Mouse (Mus musculus) heart, embryonic 11.5 days (tissue): ENCODE results near the gene Ergic1. TPM values are rescaled to one million over a fixed set of nuclear protein-coding genes. Genes with fewer than 3 reads are reported as not detected.

Source experiments
- ATAC-seq: fragments of 200-750 bp; cut with Nextera tagmentation; replicated peaks from 2 replicates; pipeline ENCODE4 v1.8.0; 2017; ENCODE audit warnings: moderate library complexity; ENCODE audit not compliant: insufficient number of reproducible peaks, low FRiP score, low TSS enrichment
- H3K27ac ChIP-seq: fragments of 300-500 bp; sonication (generic); 2 replicates; pipeline ENCODE4 v1.5.1; 2014; ENCODE audit warnings: mild to moderate bottlenecking, low read depth, low read length
- H3K27me3 ChIP-seq: fragments of 300-500 bp; sonication (generic); 2 replicates; pipeline ENCODE4 v1.6.1; 2014; ENCODE audit warnings: mild to moderate bottlenecking, low read length, mixed read lengths; ENCODE audit not compliant: control insufficient read depth, insufficient read depth
- H3K36me3 ChIP-seq: fragments of 300-500 bp; sonication (generic); 2 replicates; pipeline ENCODE4 v1.6.1; 2014; ENCODE audit warnings: mild to moderate bottlenecking, low read length, moderate library complexity, mixed read lengths; ENCODE audit not compliant: control insufficient read depth, insufficient read depth
- H3K4me1 ChIP-seq: fragments of 300-500 bp; sonication (generic); 2 replicates; pipeline ENCODE4 v1.6.1; 2014; ENCODE audit warnings: low read length; ENCODE audit not compliant: control insufficient read depth, insufficient read depth
- H3K4me2 ChIP-seq: fragments of 300-500 bp; sonication (generic); 2 replicates; pipeline ENCODE4 v1.6.1; 2014; ENCODE audit warnings: mild to moderate bottlenecking, moderate library complexity
- H3K4me3 ChIP-seq: fragments of 300-500 bp; sonication (generic); 2 replicates; pipeline ENCODE4 v1.5.1; 2014; ENCODE audit warnings: low read depth, low read length
- H3K9ac ChIP-seq: fragments of 300-500 bp; sonication (generic); 2 replicates; pipeline ENCODE4 v1.6.1; 2014; ENCODE audit warnings: mild to moderate bottlenecking, low read depth, low read length, moderate library complexity
- H3K9me3 ChIP-seq: fragments of 300-500 bp; sonication (generic); replicated peaks from 2 replicates; pipeline ENCODE4 v1.6.1; 2016; ENCODE audit warnings: low read length; ENCODE audit not compliant: control insufficient read depth
- WGBS: fragments of 180-500 bp; shearing (Covaris S2); extraction: QIAGEN DNeasy Blood & Tissue Kit; methylation state at CpG from one replicate; pipeline ENCODE4 v1.1.7; 2014; ENCODE audit not compliant: insufficient replicate concordance; 5-methylcytosine and 5-hydroxymethylcytosine counted together
- polyA plus RNA-seq: library from polyadenylated mRNA; unstranded; fragments of >200 nt; fragmentation: Nextera tagmentation; extraction: Ambion mirVana; gene quantifications from 2 replicates; pipeline ENCODE4 v1.2.1, GENCODE M21; 2014

Ergic1 gene
- polyA plus RNA-seq, 1 experiment from 2014 or later = 147 TPM

DNA sequence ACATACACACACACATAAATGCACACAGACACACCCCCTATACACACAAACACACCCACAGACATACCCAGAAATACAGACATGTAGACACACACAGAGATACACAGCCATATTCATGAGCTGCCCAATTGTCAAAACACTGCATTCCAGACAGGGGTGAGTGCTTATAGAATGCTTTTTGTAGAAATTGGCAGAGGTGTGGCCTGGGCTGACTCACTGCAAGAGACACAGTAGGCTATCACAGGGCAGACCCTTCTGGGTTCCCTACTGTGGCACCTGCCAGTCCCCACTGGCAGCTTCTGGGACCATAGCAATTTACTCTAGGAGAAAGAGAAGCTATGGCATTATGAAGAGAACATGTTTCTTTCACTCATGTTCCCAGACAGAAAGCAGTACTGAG is 37.0 kb upstream of the Ergic1 start:
- no peak overlapping the region for H3K9ac ChIP-seq
- no peaks in the 10 kb centered on the region for H3K9me3 ChIP-seq
- H3K27ac ChIP-seq = no peak overlapping the region
- H3K4me2 ChIP-seq = no peak overlapping the region
- H3K36me3 ChIP-seq = no peaks in the 10 kb centered on the region
- no peak for ATAC-seq
- peaks cover 1% of the 10 kb centered on the region for H3K4me1 ChIP-seq
- no peaks in the 10 kb centered on the region for H3K27me3 ChIP-seq
- H3K4me3 ChIP-seq = no peak overlapping the region

DNA sequence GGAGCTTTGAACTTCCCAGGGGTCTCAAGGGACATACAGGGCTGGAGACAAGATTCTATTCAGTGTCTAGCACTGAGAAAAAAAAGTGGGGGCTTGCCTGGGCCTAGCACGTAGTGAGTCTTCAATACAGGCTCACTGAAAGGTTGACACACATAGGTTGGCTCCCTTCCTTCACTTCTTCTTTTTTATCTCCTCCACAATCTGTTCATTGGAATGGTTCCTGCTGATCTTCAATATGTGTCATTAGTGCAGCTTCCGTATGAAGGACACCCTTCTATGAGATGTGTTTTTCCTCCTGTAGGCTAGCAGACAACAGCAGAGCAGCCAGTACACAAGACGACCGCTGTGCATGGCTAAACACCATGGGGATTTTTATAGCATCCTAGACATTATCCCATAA is 36.5 kb upstream of the Ergic1 start:
- Histone ChIP-seq H3K4me2 (no peak overlapping the region), H3K9ac (no peak overlapping the region), H3K4me1 (peaks cover 6% of the 10 kb centered on the region), H3K27me3 (no peaks in the 10 kb centered on the region), H3K36me3 (no peaks in the 10 kb centered on the region), H3K27ac (no peak overlapping the region), H3K4me3 (no peak overlapping the region), H3K9me3 (no peaks in the 10 kb centered on the region)
- WGBS = 81% methylated on average over 4 of the region's 4 CpGs
- ATAC-seq = no peak

DNA sequence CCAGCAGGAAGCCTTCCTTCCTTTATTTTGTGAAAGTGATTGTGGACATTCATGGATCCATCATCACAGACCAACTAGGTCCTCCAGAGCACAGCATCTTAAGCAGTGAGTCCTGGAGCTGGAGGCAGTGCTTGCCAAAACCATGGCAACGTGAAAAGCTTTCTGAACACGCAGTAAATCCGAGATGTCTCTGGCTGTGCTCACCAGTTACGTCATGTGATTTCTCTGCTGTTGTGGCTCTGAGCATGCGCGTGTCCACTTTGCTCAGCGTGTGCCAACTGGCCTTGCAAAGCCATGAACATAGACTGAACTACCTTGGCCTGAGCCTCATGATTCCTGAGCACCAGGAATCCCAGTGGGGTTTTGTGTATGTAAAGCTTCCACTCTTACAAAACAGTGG is 36.0 kb upstream of the Ergic1 start:
- Histone ChIP-seq H3K4me3 (no peak overlapping the region), H3K27me3 (no peaks in the 10 kb centered on the region), H3K9me3 (no peaks in the 10 kb centered on the region), H3K36me3 (no peaks in the 10 kb centered on the region), H3K27ac (no peak overlapping the region), H3K9ac (no peak overlapping the region), H3K4me2 (no peak overlapping the region), H3K4me1 (peaks cover 11% of the 10 kb centered on the region)
- no peak for ATAC-seq
- 85% methylated on average over 7 of the region's 7 CpGs for whole genome bisulfite sequencing

DNA sequence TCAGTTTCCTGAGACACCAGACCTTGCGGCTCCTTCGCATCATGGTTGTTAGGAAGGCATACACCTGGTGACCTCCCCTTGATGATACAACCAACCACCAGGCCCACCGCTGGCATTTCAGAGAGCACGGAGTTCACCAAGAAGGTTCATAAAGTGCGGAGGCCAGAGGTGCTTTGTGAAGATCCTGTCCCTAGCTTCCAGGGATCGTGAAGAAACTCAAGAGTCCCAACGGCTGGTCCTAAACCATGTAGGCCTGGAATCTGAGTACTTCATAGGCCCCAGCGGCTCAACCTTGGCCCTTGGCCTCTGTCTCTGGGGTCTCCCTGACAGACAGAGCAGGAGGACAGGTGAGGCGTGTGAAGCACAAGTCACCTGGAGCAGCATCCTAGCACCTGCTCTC is 34.0 kb upstream of the Ergic1 start:
- no peak for ATAC-seq
- H3K4me3 ChIP-seq = no peak overlapping the region
- H3K27me3 ChIP-seq = no peaks in the 10 kb centered on the region
- H3K4me1 ChIP-seq = peaks cover 20% of the 10 kb centered on the region
- no peaks in the 10 kb centered on the region for H3K9me3 ChIP-seq
- no peaks in the 10 kb centered on the region for H3K36me3 ChIP-seq
- WGBS = 88% methylated on average over 9 of the region's 9 CpGs
- no peak overlapping the region for H3K27ac ChIP-seq
- H3K9ac ChIP-seq = no peak overlapping the region
- H3K4me2 ChIP-seq = no peak overlapping the region

DNA sequence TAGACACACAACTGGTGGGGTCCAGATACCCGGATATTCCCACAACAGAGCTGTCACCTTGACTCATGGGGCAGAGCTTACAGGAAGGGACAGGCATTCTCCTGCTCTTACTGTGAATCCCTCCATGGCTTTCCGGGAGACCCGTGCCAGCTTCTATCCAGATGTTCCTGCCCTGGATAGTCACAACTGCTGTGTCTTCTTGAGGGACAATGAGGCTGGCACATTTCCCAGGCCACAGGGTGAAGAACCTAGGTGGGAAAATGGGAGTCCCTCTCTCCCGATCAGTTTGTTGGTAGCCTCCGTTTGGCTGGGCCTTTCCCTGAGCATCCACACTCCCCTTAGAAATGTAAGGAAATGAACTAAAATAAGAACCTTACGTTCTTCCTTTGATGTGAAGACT is 32.5 kb upstream of the Ergic1 start:
- H3K9me3 ChIP-seq = no peaks in the 10 kb centered on the region
- peaks cover 20% of the 10 kb centered on the region for H3K4me1 ChIP-seq
- no peaks in the 10 kb centered on the region for H3K27me3 ChIP-seq
- no peak for ATAC-seq
- no peak overlapping the region for H3K9ac ChIP-seq
- 80% methylated on average over 6 of the region's 6 CpGs for WGBS
- no peak overlapping the region for H3K4me3 ChIP-seq
- no peak overlapping the region for H3K4me2 ChIP-seq
- no peaks in the 10 kb centered on the region for H3K36me3 ChIP-seq
- H3K27ac ChIP-seq = no peak overlapping the region

DNA sequence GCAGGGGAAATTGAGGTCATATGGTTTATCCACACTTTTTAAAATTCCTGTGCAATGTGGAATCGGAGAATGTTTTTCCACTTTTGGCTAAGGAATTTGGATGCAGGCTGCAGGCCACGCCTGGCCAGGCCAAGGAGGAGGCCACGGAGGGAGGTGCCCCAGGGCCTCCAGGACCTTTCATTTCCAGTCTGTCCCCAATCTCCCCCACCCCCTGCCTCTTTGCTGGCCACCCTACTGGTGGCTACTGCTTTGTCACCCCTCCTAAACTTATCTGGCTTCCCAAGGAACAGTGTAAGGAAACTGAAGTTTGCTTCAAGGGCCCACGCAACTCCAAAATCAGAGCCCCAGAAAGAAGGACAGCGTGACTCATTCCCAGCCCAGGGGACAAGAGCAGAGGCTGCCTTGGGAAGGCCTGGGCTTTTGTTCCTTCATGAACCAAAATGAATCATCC is 31.5 kb upstream of the Ergic1 start:
- no peak overlapping the region for H3K9ac ChIP-seq

DNA sequence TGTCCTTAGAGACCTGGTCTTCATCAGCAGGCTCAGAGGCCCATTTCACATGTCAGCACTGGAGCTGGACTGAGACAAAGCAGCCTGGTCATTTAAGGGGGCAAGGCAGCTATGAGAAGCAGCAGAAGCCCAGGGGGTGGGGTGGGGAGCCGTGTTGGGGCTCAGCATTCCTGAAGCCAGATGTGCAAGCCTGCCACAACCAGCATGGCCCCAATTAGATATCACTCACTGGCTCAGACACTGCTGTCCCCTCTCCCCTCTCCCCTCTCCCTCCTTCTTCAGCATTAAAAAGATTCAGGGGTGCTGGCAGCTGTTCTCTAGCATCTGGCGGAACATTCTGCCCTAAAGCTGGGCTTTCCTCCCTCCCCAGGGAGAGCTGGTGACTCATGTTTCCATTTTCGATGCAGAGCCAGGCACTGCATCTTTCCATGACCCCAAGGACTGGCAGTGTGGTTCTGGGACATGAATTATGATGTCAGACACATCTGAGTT is 30.7 kb upstream of the Ergic1 start:
- no peak for ATAC-seq
- H3K4me1 ChIP-seq = peaks cover 33% of the 10 kb centered on the region

More for the DNA sequence above, 31.5 kb upstream of the Ergic1 start:
- H3K27ac ChIP-seq = peak overlapping the region; percentile 48; the same call in 1 of the 2 replicates
- H3K4me2 ChIP-seq = no peak overlapping the region
- H3K4me3 ChIP-seq = no peak overlapping the region
- no peaks in the 10 kb centered on the region for H3K36me3 ChIP-seq
- 78% methylated on average over 5 of the region's 5 CpGs for WGBS
- H3K27me3 ChIP-seq = no peaks in the 10 kb centered on the region
- peaks cover 25% of the 10 kb centered on the region for H3K4me1 ChIP-seq
- H3K9me3 ChIP-seq = no peaks in the 10 kb centered on the region
- ATAC-seq = no peak

DNA sequence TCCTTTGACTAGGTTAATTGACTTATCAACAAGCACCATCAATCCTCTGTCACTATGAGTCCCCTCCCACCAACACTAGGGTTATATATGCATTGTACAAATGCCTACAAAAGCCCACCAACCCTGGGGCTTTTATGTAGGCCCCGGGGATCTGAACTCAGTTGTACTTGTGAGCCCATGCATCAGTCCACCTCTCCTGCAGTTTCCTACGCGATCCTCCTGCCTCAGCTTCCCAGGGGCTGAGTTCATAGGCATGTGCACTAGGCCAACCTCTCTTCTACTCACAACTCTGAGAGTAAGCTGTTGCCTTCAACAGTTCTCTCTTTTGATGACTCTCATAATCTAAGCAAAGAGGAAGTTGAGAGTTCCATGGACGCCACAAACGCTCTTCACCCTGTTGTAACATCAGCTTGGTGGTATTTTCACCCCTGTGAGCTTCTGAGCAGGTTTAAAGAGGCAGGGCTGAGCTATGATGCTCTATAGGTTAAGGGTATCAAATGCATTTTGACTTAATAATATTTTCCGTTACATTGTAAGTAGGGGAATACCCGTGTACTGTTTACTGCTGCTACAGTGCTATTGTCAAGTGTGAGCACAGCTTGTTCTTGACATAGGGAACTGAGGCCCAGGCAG is 29.8 kb upstream of the Ergic1 start:
- no peak overlapping the region for H3K9ac ChIP-seq
- peak overlapping the region; percentile 48 for H3K27ac ChIP-seq
- 88% methylated on average over 7 of the region's 7 CpGs for WGBS
- no peaks in the 10 kb centered on the region for H3K36me3 ChIP-seq
- H3K4me3 ChIP-seq = no peak overlapping the region
- H3K27me3 ChIP-seq = no peaks in the 10 kb centered on the region
- no peak for ATAC-seq
- H3K4me1 ChIP-seq = peaks cover 39% of the 10 kb centered on the region
- no peaks in the 10 kb centered on the region for H3K9me3 ChIP-seq
- no peak overlapping the region for H3K4me2 ChIP-seq

More for the DNA sequence above, 30.7 kb upstream of the Ergic1 start:
- no peak overlapping the region for H3K4me3 ChIP-seq
- no peak overlapping the region for H3K4me2 ChIP-seq
- H3K9ac ChIP-seq = no peak overlapping the region
- no peaks in the 10 kb centered on the region for H3K9me3 ChIP-seq
- H3K27me3 ChIP-seq = no peaks in the 10 kb centered on the region
- H3K36me3 ChIP-seq = no peaks in the 10 kb centered on the region
- peak overlapping the region; percentile 48 for H3K27ac ChIP-seq
- 24% methylated on average over 3 of the region's 3 CpGs for WGBS

DNA sequence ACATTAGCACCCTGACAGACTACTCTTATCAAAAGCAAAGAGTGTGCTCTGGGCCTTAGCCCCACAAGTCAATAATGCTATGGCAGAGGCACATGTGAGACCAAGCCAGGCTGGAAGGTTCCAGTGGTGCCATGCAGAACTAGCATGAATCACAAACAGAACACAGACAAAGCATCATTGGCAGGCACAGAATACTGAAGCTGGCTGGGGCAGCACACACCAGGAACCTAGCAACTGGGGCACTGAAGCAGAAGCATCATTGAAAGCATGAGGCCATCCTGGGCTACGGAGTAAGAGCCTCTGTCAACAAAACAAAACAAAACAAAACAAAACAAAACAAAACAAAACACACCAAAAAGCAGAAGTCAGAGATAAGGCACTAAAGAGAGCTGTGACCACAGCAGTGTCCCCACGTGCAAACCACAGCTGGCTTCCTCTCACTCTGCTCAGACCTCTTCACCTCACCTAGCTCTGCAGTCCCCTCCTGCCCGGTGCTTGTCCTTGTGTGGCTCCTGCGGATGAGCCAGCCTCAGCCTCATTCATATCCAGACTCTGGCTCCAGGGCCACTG is 28.7 kb upstream of the Ergic1 start:
- no peak for ATAC-seq
- no peaks in the 10 kb centered on the region for H3K27me3 ChIP-seq
- no peak overlapping the region for H3K4me2 ChIP-seq
- no peak overlapping the region for H3K9ac ChIP-seq
- no peaks in the 10 kb centered on the region for H3K36me3 ChIP-seq
- 46% methylated on average over 4 of the region's 4 CpGs for WGBS
- no peak overlapping the region for H3K4me3 ChIP-seq
- peaks cover 39% of the 10 kb centered on the region for H3K4me1 ChIP-seq
- no peaks in the 10 kb centered on the region for H3K9me3 ChIP-seq
- no peak overlapping the region for H3K27ac ChIP-seq
